Mouse (Mus musculus) liver, embryonic 11.5 days (tissue): ENCODE measurements around the gene Hlf. TPM values are rescaled to one million over a fixed set of nuclear protein-coding genes. Genes with fewer than 3 reads are reported as not detected.
A peak's percentile ranks its signal among the peaks of the same experiment; 100 is the strongest.

Experiments used
- ATAC-seq: fragments of 200-750 bp; cut with Nextera tagmentation; replicated peaks from 2 replicates; pipeline ENCODE4 v1.8.0; 2017; ENCODE audit warnings: moderate number of reproducible peaks, mild to moderate bottlenecking, moderate TSS enrichment, moderate library complexity; ENCODE audit not compliant: low FRiP score
- DNase-seq: peaks from one replicate; pipeline ENCODE4 v3.0.0-alpha.2; 2017; ENCODE audit warnings: low spot score
- H3K27ac ChIP-seq: fragments of 300-500 bp; sonication (generic); 2 replicates; pipeline ENCODE4 v1.5.1; 2014; ENCODE audit warnings: mild to moderate bottlenecking, low read depth, low read length, control low read depth
- H3K27me3 ChIP-seq: fragments of 300-500 bp; sonication (generic); replicated peaks from 2 replicates; pipeline ENCODE4 v1.6.1; 2014; ENCODE audit warnings: low read length, mixed read lengths; ENCODE audit not compliant: control insufficient read depth, insufficient read depth
- H3K36me3 ChIP-seq: fragments of 300-500 bp; sonication (generic); 2 replicates; pipeline ENCODE4 v1.6.1; 2014; ENCODE audit warnings: mild to moderate bottlenecking, low read length, moderate library complexity, mixed read lengths; ENCODE audit not compliant: control insufficient read depth, insufficient read depth
- H3K4me1 ChIP-seq: fragments of 300-500 bp; sonication (generic); replicated peaks from 2 replicates; pipeline ENCODE4 v1.6.1; 2014; ENCODE audit warnings: low read length, mixed read lengths; ENCODE audit not compliant: control insufficient read depth, insufficient read depth
- H3K4me2 ChIP-seq: fragments of 300-500 bp; sonication (generic); 2 replicates; pipeline ENCODE4 v1.6.1; 2014; ENCODE audit warnings: mild to moderate bottlenecking, control low read depth, moderate library complexity
- H3K4me3 ChIP-seq: fragments of 300-500 bp; sonication (generic); 2 replicates; pipeline ENCODE4 v1.5.1; 2014; ENCODE audit warnings: low read depth, low read length, control low read depth
- H3K9ac ChIP-seq: fragments of 300-500 bp; sonication (generic); 2 replicates; pipeline ENCODE4 v1.6.1; 2014; ENCODE audit warnings: low read depth, low read length, control low read depth
- H3K9me3 ChIP-seq: fragments of 300-500 bp; sonication (generic); 2 replicates; pipeline ENCODE4 v1.6.1; 2016; ENCODE audit warnings: low read length, inconsistent platforms, mixed read lengths; ENCODE audit not compliant: control insufficient read depth
- WGBS: fragments of 180-500 bp; shearing (Covaris S2); extraction: QIAGEN DNeasy Blood & Tissue Kit; methylation state at CpG from one replicate; pipeline ENCODE4 v1.1.7; 2014; 5-methylcytosine and 5-hydroxymethylcytosine counted together
- polyA plus RNA-seq: library from polyadenylated mRNA; unstranded; fragments of >200 nt; fragmentation: Nextera tagmentation; extraction: Ambion mirVana; gene quantifications from 2 replicates; pipeline ENCODE4 v1.2.1, GENCODE M21; 2014

Hlf gene
- polyA plus RNA-seq, 1 experiment from 2014 or later: 6.9 TPM

DNA sequence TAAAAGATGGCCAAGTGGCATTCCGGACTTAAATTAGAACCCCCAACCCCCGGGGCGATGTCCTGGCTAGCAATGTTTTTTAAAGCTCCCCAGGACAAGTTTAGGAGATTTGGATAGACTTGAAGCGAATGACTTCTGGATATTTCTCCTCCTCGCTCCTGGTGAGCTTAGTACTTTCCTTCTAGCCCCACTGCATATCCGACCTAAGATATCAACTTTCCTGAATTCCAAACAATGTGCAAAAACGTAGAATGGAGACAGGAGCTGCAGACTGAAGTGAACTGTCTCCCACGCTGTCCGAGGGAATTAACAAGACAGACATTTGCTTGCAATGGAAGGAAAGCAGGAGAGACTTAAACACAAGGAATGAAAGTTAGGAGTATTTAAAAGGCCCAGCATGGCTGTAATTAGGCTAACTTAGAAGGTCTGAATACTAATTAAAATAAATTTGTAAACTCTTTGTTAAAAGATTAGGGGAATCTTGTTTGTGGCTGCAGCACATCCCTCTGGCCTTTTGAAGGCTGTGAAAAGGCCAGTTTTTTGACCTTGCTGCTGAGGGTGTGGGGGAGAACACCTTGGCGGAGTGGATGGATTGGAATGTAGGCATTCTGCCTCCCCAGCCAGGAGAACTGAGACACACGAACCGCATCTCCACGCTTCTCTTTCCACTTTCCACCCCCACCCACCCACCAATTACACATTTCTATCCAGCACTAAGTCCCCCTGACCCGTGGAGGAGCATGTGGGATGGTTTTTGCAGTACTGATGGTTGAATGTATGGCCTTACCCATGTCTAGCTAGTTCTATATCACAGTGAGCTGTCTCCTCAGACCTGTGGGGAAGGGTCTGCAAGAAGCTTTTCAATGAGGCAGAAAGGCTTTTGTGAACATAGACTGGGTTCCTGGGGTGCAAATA, 833 bp upstream of the Hlf start:
- H3K9me3 ChIP-seq: no peaks in the 10 kb centered on the region
- ATAC-seq (no peak), DNase-seq (no peak)
- no peaks in the 10 kb centered on the region for H3K36me3 ChIP-seq
- H3K4me1 ChIP-seq: peaks cover 9% of the 10 kb centered on the region
- peaks cover 48% of the 10 kb centered on the region for H3K27me3 ChIP-seq
- peak overlapping the region; percentile 76 for H3K4me2 ChIP-seq
- no peak overlapping the region for H3K27ac ChIP-seq
- no peak overlapping the region for H3K9ac ChIP-seq
- WGBS: 20% methylated on average over 14 of the region's 14 CpGs
- H3K4me3 ChIP-seq: peak overlapping the region; percentile 57

DNA sequence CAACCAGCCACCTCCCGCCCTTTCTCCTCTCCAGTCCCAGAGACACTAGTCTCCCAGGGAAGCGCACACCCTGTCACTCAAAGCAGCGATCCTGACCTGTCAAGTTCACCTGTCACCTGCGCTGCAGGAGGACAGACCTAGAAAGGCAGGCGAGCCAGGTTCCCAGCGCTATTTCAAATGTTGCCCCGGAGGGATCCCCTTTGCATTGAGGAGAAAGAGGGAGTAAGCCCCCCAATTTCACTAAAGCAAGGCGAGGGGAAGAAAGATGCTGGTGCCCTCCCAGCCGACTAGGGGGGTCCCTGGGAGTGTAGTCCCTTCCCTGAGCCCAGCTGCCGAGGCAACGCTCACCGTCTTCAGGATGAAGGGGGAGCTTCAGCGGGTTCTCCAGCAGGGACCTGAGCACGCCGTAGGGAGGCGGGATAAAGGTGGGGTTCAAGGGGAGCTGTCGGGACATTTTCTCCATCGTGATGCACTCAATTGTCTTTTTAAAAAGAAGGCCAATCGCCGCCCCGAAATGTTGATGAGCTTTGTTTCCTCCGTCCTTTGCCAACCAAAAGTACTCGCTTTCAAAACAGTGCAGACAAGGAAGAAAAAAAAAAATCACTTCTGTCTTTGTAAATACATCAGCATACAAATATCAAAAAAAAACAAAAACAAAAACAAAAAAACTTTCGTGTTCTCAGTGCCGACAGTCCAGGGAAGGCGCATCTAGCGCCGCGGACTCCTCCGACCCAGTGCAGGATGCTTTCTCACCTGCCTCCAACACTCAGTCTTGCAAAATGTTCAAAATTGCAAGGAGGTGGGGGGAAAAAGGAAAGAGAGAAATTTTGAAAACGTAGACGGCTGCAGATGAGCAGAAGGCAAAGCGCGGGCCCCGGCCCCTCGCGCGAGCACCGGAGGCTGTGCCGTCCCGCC, 536 bp downstream of the Hlf start:
- under 1% methylated on average over 41 of the region's 41 CpGs for WGBS
- Histone ChIP-seq H3K36me3 (no peaks in the 10 kb centered on the region), H3K9me3 (no peaks in the 10 kb centered on the region), H3K27ac (no peak overlapping the region), H3K4me3 (peak overlapping the region; percentile 57), H3K27me3 (peaks cover 49% of the 10 kb centered on the region), H3K9ac (0 out of 2 replicates have a peak overlapping the region, but pooled peaks have one; percentile 8), H3K4me1 (peaks cover 9% of the 10 kb centered on the region), H3K4me2 (peak overlapping the region; percentile 76)
- peak; percentile 51 for ATAC-seq
- DNase-seq: no peak

DNA sequence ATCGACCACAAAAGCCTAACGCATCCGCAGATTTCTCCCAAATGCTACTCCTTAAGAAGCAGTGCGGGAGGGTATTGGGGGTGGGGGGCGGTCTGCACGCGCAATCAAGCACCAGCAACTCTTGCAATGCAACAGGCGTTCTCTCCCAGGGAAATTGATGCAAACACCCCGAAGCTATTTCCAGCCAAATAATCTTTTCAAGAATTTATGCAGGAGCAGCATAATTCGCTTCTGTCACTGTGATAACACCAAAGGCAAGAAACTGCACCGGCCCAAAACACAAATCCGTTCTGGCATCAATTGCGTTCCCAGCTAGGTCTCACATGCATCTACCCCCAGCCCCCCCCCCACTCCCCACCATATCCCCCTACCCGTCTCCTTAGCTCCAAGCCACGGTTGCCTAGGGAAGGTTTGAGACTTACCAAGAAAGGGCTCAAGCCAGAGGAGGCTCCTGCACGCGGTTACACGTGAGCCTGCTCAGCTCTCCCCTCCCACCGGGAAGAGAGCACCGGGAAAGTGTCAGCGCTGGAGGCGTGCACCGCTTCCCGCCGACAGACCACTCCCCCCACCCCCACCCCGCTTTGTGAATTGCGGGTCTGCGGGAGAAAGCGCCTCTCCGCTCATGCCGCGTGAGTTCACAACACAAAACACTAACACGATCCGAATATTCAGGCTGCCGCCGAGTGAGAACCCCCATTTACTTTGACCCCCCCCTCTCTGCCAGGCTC, 1.4 kb downstream of the Hlf start:
- H3K36me3 ChIP-seq: no peaks in the 10 kb centered on the region
- ATAC-seq (peak; percentile 19; the same call in 1 of the 2 replicates), DNase-seq (peak; percentile 51)
- under 1% methylated on average over 36 of the region's 36 CpGs for whole genome bisulfite sequencing
- H3K9me3 ChIP-seq: no peaks in the 10 kb centered on the region
- peaks cover 9% of the 10 kb centered on the region for H3K4me1 ChIP-seq
- H3K4me2 ChIP-seq: peak overlapping the region; percentile 76
- H3K27me3 ChIP-seq: peaks cover 49% of the 10 kb centered on the region
- no peak overlapping the region for H3K27ac ChIP-seq
- no peak overlapping the region for H3K9ac ChIP-seq
- H3K4me3 ChIP-seq: peak overlapping the region; percentile 57

DNA sequence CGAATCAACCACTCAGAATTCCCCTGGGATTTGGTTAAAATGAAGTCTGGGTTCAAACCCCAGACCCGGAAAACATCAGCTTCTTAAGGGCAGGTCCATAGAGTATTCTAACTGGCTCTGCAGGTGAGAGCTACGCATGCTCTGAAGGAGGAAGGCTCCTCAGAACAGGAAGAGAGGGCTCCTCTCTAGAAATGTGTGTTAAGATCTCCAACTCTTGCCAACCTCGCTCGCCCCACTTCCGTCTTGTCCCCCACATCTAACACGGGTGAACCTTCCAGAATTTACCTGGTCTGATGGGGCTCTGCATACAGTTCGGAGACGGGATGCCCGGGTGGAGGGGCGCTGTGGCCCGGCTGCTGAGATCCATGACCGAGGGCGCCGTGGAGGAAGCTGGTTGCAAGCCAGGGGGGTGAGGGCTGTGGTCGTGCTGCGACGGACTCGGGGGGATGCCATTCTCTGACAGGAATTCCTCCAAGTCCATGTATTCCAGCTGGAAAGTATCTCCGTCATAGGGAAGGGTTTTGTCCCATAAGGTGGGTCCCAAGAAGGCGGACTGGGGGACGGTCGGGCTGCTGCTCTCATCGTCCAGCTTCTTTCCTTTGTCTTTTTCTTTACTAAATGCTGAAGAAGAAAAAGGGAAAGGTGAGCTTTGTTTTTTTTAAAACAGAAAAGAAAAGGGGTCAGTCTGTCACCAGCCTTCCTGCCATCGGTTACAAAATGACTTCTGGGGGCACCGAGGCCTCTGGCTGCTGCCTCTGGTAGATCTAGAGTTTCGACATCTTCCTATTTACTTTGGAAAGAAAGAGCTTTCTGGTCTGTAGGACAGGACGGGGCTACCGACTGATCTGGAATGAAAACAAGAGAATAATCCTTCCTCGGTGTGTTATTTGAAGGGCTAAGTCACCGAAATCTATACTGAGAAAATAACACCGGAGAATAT, 2.9 kb downstream of the Hlf start:
- DNase-seq (no peak), ATAC-seq (no peak)
- WGBS: 36% methylated on average over 32 of the region's 32 CpGs
- H3K4me2 ChIP-seq: peak overlapping the region; percentile 76
- H3K9me3 ChIP-seq: no peaks in the 10 kb centered on the region
- peak overlapping the region; percentile 57 for H3K4me3 ChIP-seq
- peaks cover 9% of the 10 kb centered on the region for H3K4me1 ChIP-seq
- no peak overlapping the region for H3K9ac ChIP-seq
- H3K27ac ChIP-seq: no peak overlapping the region; the same call in 1 of the 2 replicates
- H3K36me3 ChIP-seq: no peaks in the 10 kb centered on the region
- peaks cover 49% of the 10 kb centered on the region for H3K27me3 ChIP-seq

DNA sequence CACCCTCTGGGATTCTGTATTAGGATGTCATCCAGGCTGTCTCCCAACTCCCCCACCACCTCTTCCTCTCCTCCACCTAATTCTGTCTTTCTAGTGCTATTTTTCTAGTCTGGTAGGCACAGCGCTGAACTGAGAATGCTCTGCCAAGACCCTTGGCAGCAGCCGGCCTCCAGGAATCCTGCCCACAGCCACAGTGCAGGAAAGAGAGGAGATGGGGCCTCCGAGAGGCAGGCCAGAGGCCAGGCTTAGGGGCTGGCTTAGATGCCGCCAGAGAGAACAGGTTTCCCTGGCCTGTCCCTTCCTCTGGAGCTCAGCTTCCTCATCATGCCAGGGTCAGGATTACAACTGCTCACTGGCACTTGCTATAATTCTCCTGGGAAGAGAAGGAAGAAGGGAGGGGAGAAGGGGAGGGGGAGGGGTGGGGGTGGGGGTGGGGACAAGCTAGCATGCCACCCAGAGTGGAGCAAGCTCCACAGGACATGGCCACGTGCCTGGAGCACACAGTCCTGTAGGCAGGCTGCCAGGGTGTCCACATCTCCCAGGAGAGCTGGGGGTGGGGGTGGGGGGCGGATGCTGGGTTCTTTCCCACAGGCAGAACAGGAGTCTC, 8.6 kb downstream of the Hlf start:
- Histone ChIP-seq H3K9ac (no peak overlapping the region), H3K4me3 (no peak overlapping the region), H3K27ac (no peak overlapping the region), H3K27me3 (peaks cover 7% of the 10 kb centered on the region), H3K4me2 (no peak overlapping the region), H3K9me3 (no peaks in the 10 kb centered on the region), H3K36me3 (no peaks in the 10 kb centered on the region), H3K4me1 (peaks cover 5% of the 10 kb centered on the region)
- no peak for ATAC-seq
- 33% methylated on average over 6 of the region's 6 CpGs for WGBS
- no peak for DNase-seq

DNA sequence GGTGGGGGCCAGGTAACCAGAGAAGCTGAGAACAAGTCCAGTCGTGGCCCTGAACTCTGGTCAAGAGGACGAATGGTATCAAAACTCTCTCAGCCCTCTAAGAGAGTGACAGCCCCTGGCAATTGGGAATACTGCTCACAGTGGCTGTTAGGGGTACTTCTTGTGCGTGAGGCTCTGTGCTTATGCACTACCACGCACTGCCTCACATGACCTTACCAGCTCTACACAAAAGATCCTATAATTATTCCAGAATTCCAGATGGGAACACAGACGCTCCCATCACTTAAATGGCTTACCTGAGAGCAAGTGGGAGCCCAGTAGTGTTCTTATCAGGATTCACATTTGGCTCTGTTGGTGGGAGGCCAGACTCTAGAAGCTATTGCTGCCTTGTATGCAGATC, 9.6 kb downstream of the Hlf start:
- ATAC-seq: no peak
- Histone ChIP-seq H3K9ac (no peak overlapping the region), H3K36me3 (no peaks in the 10 kb centered on the region), H3K27me3 (no peaks in the 10 kb centered on the region), H3K4me3 (no peak overlapping the region), H3K9me3 (no peaks in the 10 kb centered on the region), H3K27ac (no peak overlapping the region), H3K4me2 (no peak overlapping the region), H3K4me1 (peaks cover 5% of the 10 kb centered on the region)
- no peak for DNase-seq
- 44% methylated on average over 5 of the region's 5 CpGs for WGBS

DNA sequence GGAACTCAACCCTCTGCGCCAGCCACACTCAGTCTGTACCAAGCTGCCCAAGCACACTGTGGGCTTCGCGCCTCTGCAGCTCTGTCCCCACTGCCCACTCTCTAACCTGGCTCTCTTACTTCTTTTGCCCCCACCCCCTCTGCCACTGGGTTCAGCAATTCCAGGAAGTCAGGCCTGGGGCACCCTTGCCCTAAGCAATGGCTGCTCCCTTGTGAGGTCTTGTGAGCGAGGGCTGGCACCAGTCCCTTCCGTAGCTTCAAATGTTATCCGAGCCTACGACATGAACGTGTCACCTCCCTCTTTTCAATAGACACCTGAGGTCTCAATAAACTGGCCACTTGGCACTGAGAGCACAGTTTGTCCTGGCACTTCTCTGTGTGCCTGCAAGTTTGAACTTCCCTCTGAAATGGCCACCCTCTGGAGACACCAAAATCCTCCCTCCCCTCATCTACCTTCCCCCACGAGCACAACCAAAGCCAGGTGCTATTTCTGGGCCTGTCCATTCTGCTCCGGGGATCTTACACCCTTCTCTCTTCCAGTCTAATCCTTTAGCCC, 10.5 kb downstream of the Hlf start:
- DNase-seq (no peak), ATAC-seq (no peak)
- no peak overlapping the region for H3K9ac ChIP-seq
- peaks cover 5% of the 10 kb centered on the region for H3K4me1 ChIP-seq
- H3K36me3 ChIP-seq: no peaks in the 10 kb centered on the region
- H3K27ac ChIP-seq: no peak overlapping the region
- no peaks in the 10 kb centered on the region for H3K9me3 ChIP-seq
- WGBS: 80% methylated on average over 10 of the region's 10 CpGs
- H3K4me2 ChIP-seq: no peak overlapping the region
- H3K27me3 ChIP-seq: no peaks in the 10 kb centered on the region
- H3K4me3 ChIP-seq: no peak overlapping the region
